Mouse (Mus musculus): ENCODE data around the gene Hist1h2bf. TPM values are rescaled to one million over a fixed set of nuclear protein-coding genes. Genes with fewer than 3 reads are reported as not detected.

Gene Hist1h2bf
- 2.0 and 4.0 TPM in 2 replicates for polyA plus RNA-seq (2012; ENCODE audit: low replicate concordance)

DNA sequence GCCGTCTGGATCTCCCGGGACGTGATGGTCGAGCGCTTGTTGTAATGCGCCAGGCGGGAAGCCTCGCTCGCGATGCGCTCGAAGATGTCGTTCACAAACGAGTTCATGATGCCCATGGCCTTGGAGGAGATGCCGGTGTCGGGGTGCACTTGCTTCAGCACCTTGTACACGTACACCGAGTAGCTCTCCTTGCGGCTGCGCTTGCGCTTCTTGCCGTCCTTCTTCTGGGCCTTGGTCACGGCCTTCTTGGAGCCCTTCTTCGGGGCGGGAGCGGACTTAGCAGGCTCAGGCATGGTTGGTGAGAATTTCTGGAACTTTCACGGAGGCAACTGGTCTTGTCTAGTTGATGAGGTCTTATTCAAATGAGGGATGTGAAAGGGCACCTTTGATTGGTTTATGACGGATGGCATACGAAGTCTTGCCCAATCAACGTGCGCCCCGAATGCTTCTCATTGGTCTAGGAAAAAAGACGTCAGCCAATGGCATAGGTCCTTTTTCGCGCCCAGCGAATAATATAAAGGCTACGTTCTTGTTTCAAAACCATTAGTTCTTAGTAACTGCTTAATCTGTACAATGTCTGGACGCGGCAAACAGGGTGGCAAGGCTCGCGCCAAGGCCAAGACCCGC, at the start of gene Hist1h2bf, which contains the start of gene Hist1h2ad:
Hist1h2bf (minus strand) TSS at position 299 of the 627 bp plus-strand sequence.
Hist1h2ad (plus strand) TSS at position 484 of the 627 bp plus-strand sequence.

DNA sequence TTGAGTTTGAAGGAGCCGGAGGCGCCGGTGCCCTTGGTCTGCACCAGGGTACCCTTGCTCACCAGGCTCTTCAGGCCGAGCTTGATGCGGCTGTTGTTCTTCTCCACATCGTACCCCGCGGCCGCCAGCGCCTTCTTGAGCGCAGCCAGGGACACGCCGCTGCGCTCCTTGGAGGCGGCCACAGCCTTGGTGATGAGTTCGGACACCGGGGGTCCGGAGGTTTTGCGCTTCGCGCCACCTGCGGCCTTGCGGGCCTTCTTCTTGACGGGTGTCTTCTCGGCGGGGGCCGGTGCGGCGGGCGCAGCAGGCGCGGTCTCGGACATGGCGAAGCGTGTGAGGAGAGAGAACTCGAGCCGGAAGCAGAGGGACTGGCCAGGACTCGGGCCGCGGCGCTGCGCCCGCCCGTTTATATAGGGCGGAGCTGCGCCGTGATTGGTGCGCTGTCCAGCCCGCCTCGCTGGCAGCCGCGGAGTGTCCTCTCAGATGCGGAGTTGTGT, 48.2 kb upstream of the Hist1h2bf start, which contains the start of gene Hist1h1e:
Hist1h1e (minus strand) TSS at position 384 of the 497 bp plus-strand sequence.

DNA sequence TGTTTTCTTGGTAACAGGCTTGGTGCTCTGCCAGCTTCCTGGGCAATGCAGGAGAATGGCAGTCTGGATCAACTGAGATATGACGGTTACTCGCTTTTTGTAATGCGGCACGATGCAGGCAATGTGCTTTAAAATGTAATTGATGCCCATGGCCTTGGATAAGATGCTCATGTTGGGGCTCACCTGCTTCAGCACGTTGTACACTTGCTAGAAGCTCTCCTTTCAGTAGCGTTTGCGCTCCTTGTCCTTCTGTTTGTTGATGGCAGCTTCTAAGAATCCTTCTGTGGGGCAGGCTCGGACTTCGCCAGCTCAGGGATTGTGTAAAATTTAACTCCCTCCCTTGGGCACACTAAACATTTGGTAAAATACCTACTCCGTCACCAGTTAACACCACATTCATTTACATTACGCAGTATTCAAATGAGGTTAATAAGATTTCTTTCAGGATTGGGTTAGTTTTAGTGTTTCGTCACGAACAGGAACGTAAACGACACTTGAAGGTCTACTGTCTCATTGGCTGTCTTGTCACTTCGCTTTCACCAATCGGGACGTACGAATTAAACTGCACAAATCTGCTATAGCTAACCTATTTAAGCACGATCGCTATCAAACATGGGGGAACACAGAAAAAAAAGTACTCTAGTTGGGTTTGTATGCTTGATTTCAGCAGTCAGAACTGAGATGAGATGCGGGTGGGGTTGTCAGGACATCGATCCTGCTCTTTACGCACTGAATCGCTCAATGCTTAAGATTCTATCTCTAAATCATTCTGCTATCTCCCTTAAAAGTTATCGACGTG, 46.9 kb upstream of the Hist1h2bf start, which contains the start of gene Hist1h2be:
Hist1h2be (minus strand) TSS at position 392 of the 799 bp plus-strand sequence.

DNA sequence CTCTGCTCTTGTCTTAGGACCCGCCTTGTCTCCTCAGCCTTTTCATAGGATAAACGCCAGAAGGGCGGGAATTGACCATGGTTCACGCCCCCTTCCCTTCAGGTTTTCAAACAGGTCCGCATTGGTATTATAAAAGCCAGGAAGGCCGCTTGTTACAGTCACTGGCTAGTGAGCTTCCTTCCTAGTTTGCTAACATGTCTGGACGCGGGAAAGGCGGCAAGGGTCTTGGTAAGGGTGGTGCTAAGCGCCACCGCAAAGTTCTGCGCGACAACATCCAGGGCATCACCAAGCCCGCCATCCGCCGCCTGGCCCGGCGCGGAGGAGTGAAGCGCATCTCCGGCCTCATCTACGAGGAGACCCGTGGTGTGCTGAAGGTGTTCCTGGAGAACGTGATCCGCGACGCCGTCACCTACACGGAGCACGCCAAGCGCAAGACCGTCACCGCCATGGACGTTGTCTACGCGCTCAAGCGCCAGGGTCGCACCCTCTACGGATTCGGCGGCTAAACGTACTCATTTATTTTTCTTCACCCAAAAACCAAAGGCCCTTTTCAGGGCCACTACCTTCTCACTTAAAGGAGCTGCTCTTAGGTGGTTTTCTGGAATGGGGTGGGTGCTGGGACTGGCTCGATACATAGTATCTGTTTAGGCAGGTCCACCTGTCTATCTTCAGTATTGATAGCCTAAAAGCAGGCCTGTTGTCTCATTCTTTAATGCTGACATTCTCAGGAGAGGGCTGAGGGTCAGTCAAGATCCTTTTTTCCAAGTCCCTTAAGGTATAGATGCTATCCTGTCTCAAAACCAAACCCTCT, 7.6 kb upstream of the Hist1h2bf start, which contains the start of gene Hist1h4d:
Hist1h4d (plus strand) TSS at position 191 of the 811 bp plus-strand sequence.

DNA sequence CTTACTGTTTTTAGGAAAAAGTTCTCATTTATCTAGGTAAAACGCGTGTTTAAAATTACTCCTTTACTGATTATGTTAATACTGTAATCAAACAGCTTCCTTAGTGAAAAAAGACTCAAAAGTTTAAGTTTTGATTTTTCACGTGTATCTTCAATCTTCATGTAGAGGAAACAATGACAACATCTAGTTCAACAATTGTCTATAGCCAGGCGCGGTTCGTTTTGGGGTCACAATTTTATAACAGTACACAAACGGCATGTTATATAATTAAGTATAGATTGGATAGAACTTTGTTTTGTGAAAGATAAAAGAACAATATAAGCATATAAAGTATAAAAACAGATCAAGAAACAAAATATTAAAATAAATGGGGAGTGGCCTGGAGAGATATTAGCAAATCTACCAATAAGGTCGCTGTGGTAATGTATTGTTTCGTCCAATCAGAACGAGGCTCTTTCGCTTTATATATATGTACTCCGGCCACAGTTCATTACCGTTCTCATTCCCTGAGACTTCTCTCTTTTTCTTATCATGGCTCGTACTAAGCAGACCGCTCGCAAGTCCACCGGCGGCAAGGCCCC, 1.4 kb upstream of the Hist1h2bf start, which contains the start of gene Hist1h3d:
Hist1h3d (plus strand) TSS at position 493 of the 581 bp plus-strand sequence.

DNA sequence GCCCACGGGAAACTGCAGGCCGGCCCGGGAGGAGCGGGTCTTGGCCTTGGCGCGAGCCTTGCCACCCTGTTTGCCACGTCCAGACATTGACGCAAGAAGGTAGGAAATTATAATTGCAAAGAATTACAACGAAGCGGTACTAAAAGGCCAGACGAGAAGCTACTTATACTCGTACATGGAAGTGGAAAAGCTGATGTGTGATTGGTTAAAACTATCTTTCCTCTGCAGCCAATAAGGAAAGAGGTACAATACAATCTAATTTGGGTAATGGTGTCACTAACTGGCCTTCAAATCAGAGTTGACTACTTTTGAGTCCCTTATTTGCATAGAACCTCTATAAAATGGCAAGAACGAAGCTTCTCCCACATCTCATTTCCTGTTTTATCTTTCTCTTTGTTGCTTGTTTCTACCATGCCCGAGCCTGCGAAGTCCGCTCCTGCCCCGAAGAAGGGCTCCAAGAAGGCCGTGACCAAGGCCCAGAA, 2.9 kb downstream of the Hist1h2bf start, which contains the start of the genes Hist1h2ae and Hist1h2bg:
Hist1h2ae (minus strand) TSS at position 199 of the 482 bp plus-strand sequence.
Hist1h2bg (plus strand) TSS at position 375 of the 482 bp plus-strand sequence.

DNA sequence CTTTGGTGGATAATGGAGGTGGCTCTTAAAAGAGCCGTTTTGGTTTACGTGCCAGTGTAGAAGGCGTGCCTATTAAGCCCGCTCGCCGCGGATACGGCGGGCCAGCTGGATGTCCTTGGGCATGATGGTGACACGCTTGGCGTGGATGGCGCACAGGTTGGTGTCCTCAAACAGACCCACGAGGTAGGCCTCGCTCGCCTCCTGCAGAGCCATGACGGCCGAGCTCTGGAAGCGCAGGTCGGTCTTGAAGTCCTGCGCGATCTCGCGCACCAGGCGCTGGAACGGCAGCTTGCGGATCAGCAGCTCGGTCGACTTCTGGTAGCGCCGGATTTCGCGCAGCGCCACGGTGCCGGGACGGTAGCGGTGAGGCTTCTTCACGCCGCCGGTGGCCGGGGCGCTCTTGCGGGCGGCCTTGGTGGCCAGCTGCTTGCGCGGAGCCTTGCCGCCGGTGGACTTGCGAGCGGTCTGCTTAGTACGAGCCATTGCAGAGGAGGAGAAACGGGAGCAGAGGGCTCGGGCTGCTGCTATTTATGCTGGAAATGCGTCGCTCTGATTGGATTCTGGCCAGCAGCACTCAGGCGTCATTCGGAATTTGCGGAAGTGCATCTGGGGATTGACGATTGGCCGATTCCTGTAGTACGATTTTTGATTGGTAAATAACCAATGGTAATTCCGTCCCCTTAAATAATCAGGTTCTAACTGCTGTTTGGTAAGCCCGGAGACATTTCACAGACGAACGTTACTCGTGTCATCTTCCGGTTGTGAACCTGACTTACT, 11.9 kb downstream of the Hist1h2bf start, which contains the start of gene Hist1h3e:
Hist1h3e (minus strand) TSS at position 487 of the 777 bp plus-strand sequence.

DNA sequence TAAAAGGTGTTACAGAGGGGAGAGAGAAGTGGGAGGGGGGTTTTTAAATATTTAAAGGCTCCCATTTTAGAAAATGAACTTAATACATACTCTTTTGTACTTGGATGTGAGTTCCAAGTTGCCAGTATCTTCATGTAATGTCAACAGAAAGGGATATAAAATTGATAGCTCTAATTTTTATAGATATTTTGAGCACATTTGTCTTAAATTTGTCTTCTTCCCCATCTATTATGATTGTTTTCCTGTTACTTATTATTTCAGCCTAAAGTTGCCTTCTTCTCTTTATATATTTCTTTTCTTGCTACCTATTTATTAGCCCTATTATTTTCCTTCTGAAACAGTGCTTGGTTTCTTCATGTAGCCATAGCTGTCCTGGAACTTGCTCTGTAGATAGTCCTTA, 21.0 kb downstream of the Hist1h2bf start, which contains the start of gene Hist1h1d:
Hist1h1d (plus strand) TSS at position 301 of the 400 bp plus-strand sequence.

DNA sequence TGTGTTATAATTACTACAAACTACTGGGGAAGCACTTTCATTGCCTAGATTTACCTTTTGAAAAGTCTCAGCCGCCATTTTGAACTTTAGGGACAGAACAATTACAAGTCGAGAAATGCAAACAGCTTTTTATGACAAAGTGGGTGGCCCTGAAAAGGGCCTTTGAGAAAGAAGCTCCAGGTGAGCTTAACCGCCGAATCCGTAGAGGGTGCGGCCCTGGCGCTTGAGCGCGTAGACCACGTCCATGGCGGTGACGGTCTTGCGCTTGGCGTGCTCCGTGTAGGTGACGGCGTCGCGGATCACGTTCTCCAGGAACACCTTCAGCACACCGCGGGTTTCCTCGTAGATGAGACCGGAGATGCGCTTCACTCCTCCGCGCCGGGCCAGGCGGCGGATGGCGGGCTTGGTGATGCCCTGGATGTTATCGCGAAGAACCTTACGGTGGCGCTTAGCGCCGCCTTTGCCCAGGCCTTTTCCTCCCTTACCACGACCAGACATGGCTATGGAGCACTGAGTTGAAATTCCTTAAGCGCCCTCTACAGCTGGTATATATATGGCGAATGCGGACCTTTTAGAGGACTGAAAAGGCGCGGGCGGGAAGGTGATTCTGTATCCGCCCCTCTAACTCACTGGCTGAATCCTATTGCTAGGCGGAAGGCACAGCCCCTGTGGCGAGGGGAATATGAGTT, 22.7 kb downstream of the Hist1h2bf start, which contains the start of gene Hist1h4f:
Hist1h4f (minus strand) TSS at position 503 of the 689 bp plus-strand sequence.

DNA sequence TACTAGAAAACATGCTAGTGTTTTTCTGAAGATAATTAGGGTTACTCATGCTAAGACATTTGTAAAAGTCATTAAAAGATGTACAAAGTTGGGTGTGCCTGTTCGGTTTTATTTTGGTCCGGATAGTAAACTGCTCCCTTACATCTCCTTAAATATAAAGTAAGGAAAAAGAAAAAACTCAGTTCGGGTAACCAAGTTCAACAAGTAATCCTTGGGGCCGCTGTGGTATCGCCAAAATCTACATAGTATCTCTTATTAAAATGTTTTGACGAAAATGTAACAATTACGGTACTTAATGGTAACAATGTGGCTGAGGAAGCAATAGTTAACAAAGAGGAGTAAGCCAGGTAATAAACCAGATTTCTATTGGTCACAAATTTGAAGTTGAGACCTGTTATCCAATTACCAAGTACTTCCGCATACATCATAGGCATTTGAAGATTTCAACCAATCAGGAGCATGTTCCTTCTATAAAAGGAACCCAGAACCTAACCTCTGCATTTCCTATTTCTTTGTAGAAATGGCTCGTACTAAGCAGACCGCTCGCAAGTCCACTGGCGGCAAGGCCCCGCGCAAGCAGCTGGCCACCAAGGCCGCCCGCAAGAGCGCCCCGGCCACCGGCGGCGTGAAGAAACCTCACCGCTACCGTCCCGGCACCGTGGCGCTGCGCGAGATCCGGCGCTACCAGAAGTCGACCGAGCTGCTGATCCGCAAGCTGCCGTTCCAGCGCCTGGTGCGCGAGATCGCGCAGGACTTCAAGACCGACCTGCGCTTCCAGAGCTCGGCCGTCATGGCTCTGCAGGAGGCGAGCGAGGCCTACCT, 29.8 kb downstream of the Hist1h2bf start, which contains the start of gene Hist1h3f:
Hist1h3f (plus strand) TSS at position 88 of the 822 bp plus-strand sequence.

DNA sequence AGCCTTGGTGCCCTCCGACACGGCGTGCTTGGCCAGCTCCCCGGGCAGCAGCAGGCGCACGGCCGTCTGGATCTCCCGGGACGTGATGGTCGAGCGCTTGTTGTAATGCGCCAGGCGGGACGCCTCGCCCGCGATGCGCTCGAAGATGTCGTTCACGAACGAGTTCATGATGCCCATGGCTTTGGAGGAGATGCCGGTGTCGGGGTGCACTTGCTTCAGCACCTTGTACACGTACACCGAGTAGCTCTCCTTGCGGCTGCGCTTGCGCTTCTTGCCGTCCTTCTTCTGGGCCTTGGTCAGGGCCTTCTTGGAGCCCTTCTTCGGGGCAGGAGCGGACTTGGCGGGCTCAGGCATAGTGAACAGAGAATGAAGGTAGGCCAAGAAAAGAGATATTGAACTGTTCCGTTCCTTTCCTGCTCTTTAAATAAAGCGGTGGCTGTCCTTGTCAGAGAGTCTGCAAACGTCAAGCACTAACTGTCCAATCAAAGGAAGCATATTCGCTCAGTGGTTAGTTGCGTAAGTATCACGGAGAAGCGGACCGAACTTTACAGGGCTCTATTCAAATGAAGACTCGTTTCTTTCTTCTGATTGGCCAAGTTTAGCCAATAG, 30.9 kb downstream of the Hist1h2bf start, which contains the start of gene Hist1h2bh:
Hist1h2bh (minus strand) TSS at position 394 of the 609 bp plus-strand sequence.

DNA sequence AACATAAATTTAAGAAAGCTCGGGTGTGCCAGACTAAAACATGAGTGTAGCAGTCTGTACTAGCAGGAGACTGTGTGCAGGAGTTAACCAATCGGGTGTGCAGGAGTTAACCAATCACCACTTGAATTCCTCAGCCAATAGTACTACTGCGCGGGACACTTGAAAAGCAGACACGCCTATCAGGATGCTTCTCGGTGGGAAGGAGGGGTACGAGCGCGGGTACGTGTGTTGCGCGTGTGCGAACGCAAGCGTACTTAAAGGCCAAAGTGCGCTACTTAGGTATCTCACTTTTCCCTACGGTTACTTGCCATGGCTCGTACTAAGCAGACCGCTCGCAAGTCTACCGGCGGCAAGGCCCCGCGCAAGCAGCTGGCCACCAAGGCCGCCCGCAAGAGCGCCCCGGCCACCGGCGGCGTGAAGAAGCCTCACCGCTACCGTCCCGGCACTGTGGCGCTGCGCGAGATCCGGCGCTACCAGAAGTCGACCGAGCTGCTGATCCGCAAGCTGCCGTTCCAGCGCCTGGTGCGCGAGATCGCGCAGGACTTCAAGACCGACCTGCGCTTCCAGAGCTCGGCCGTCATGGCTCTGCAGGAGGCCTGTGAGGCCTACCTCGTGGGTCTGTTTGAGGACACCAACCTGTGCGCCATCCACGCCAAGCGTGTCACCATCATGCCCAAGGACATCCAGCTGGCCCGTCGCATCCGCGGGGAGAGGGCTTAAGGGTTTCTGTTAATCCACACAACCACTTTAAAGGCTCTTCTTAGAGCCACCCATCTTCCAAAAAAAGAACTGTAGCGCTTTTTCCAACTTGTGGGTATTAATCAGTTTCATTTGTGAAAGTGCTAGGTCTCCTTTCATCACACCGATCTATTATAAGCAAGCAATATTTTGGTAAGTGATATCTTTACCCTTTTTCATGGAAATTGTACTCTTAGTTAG, 38.6 kb downstream of the Hist1h2bf start, which contains the start of gene Hist1h3g:
Hist1h3g (plus strand) TSS at position 286 of the 939 bp plus-strand sequence.

DNA sequence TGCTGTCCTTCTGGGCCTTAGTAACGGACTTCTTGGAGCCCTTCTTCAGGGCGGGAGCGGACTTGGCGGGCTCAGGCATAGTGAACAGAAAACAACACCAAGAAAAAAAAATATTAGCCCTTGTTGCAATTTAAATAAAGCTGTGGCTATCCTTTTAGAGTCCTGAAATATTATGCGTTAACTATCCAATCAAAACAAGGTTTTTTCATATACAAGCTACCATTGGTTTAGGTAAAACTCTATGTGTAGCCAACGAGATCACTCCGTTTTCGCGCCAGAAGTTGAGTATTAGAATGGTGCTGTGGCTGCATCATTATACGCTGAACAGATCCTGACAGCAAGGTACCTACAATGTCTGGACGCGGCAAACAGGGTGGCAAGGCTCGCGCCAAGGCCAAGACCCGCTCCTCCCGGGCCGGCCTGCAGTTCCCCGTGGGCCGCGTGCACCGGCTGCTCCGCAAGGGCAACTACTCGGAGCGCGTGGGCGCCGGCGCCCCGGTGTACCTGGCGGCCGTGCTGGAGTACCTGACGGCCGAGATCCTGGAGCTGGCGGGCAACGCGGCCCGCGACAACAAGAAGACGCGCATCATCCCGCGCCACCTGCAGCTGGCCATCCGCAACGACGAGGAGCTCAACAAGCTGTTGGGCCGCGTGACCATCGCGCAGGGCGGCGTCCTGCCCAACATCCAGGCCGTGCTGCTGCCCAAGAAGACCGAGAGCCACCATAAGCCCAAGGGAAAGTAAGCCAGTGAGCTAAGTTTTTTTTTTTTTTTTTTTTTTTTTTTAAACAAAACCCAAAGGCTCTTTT, 40.2 kb downstream of the Hist1h2bf start, which contains the start of gene Hist1h2af:
Hist1h2af (plus strand) TSS at position 347 of the 808 bp plus-strand sequence.

DNA sequence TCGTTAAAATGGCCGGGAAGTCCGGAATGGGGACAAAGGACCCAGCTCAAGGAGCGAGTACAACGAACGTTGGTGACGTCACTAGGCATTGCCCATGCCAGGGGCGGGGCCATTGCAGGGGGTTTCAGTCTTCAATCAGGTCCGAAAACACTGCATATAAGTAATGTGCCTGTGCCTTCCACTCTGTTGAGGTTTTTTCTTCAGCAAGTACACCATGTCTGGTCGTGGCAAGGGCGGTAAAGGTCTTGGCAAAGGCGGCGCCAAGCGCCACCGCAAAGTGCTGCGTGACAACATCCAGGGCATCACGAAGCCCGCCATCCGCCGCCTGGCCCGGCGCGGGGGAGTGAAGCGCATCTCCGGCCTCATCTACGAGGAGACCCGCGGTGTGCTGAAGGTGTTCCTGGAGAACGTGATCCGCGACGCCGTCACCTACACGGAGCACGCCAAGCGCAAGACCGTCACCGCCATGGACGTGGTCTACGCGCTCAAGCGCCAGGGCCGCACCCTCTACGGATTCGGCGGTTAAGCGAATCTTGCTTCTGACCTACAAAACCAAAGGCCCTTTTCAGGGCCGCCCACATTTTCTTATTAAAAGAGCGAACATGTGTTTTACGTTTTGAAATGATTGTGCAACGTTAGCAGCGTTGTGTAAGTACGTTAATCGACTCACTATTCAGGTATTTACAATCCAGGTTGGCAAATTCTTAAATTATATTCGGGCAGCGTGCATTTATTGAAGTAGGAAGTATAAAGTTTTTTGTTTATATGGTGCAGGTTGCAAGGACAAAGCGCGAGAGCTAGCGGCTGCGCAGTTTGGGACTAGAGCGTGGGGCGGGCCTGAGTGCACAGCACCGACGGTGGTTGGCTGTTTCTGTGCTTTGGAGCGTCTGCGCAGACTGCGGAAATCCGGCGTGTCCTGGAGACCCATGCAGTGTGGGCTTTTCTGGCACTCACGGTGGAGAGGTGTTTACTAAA, 42.8 kb downstream of the Hist1h2bf start, which contains the start of gene Hist1h4h:
Hist1h4h (plus strand) TSS at position 150 of the 975 bp plus-strand sequence.

